Mouse (Mus musculus): ENCODE measurements around the gene Gm9046.
"Not testable (repeated sequence)": the region's sequence is repeated elsewhere in the genome, so short reads cannot be mapped to it uniquely, and the experiment has no call there.

Gm9046 gene

GRCm38 (mm10) chr10:118343155-118343554 is at the start of gene Gm9046:
TSS of gene Gm9046 (minus strand) at chr10:118343255.
- not testable (repeated sequence) for DNase-seq (ENCODE audit: low spot score in 2 of 2)

GRCm38 (mm10) chr10:118370443-118370842 is 27.4 kb upstream of the Gm9046 start:
- DNase-seq (ENCODE audit: low spot score in 2 of 2) = peak; percentile 67 to 79

- DNase-seq (ENCODE audit: low spot score in 2 of 2) = no peak
These were observed 26.5 kb upstream of the Gm9046 start for GRCm38 (mm10) chr10:118369518-118369917.

GRCm38 (mm10) chr10:118354005-118354404 is 10.9 kb upstream of the Gm9046 start, which contains the start of gene Gm9049:
TSS of gene Gm9049 (minus strand) at chr10:118354105.
- not testable (repeated sequence) for DNase-seq (ENCODE audit: low spot score in 2 of 2)

- not testable (repeated sequence) for DNase-seq (ENCODE audit: low spot score in 2 of 2)
These were observed 5.5 kb upstream of the Gm9046 start, which contains the start of gene Gm9048 for GRCm38 (mm10) chr10:118348579-118348978. TSS of gene Gm9048 (minus strand) at chr10:118348679.

GRCm38 (mm10) chr10:118337731-118338130 is 5.3 kb downstream of the Gm9046 start, which contains the start of gene Gm9045:
TSS of gene Gm9045 (minus strand) at chr10:118337831.
- not testable (repeated sequence) for DNase-seq (ENCODE audit: low spot score in 2 of 2)

- DNase-seq (ENCODE audit: low spot score in 2 of 2) = not testable (repeated sequence)
These were observed 10.7 kb downstream of the Gm9046 start, which contains the start of gene Gm9044 for GRCm38 (mm10) chr10:118332308-118332707. TSS of gene Gm9044 (minus strand) at chr10:118332408.

GRCm38 (mm10) chr10:118326869-118327268 is 16.2 kb downstream of the Gm9046 start, which contains the start of gene Gm9040:
TSS of gene Gm9040 (minus strand) at chr10:118326969.
- DNase-seq (ENCODE audit: low spot score in 2 of 2) = not testable (repeated sequence)

GRCm38 (mm10) chr10:118319024-118319423 is 24.0 kb downstream of the Gm9046 start:
- DNase-seq (ENCODE audit: low spot score in 2 of 2) = peak in 1 of 2 experiments; percentile 42

GRCm38 (mm10) chr10:118302133-118302532 is 40.9 kb downstream of the Gm9046 start:
- DNase-seq (ENCODE audit: low spot score in 2 of 2) = not testable (repeated sequence)

GRCm38 (mm10) chr10:118294938-118295337 is 48.1 kb downstream of the Gm9046 start, which contains the start of gene Iltifb:
TSS of gene Iltifb (minus strand) at chr10:118295038.
- DNase-seq (ENCODE audit: low spot score in 2 of 2) = no peak

Data from urinary bladder, postnatal 4 days (tissue).